Mouse (Mus musculus) thymus, adult 2 months (tissue): Measurements from ENCODE around the gene Fbll1.

Source experiments
- CTCF ChIP-seq: fragments of 200-500 bp; IDR thresholded peaks from 2 replicates; pipeline ENCODE4 v1.5.1; 2012; ENCODE audit warnings: mild to moderate bottlenecking, control low read depth, low read length, moderate library complexity, borderline replicate concordance; ENCODE audit not compliant: control insufficient read depth, poor library complexity, insufficient read depth; ENCODE audit errors: extremely low read depth
- POLR2A ChIP-seq: fragments of 200-500 bp; IDR thresholded peaks from 2 replicates; pipeline ENCODE4 v1.6.1; 2012; ENCODE audit warnings: mild to moderate bottlenecking, low read length, control low read depth, moderate library complexity; ENCODE audit not compliant: control insufficient read depth, poor library complexity, insufficient read depth; ENCODE audit errors: extremely low read depth

GRCm38 (mm10) chr11:35798495-35798820 is 226 bp downstream of the Fbll1 start:
- TF ChIP-seq CTCF (no peak), POLR2A (no peak)
